8 mouse cellular contexts compared by ENCODE assay signal in genomic region chr7:25626509-25627430, GRCm38 (mm10). TPM values are rescaled to one million over a fixed set of nuclear protein-coding genes. Genes with fewer than 3 reads are reported as not detected.
DNase-seq lines count a peak whose midpoint lies in the region; ATAC-seq and TF ChIP-seq lines count a peak whose summit lies in the region.

Gene B3gnt8 (plus strand): TSS chr7:25626654.

- TF ChIP-seq EP300 in heart, adult 2 months (IDR thresholded peaks at IDR 0.05; ENCODE audit: insufficient read depth, low read depth, low read length), result 0 out of 2 replicates have a peak, but pooled peaks have one; percentile 7
- TF ChIP-seq EP300 in stomach, postnatal 0 days (optimal IDR thresholded peaks at IDR 0.05), result peak; percentile 4

- peak; percentile 33; the same call in 1 of the 2 replicates for TF ChIP-seq POLR2A in heart, adult 2 months (IDR thresholded peaks at IDR 0.05; ENCODE audit: insufficient read depth, low read depth, low read length)

- peak within 1 kb of the TSS; percentile 85 for H3K9ac ChIP-seq in heart, adult 2 months (ENCODE audit: low read depth, low read length)
- H3K9ac ChIP-seq in kidney, embryonic 14.5 days (ENCODE audit: low read depth, low read length), result peak within 1 kb of the TSS; percentile 64
- H3K9ac ChIP-seq in stomach, postnatal 0 days (ENCODE audit: low read length), result peak within 1 kb of the TSS; percentile 59

- intact Hi-C loops in heart, adult 2 months (cut with DNase I), result loop anchor here (2.0 kb wide), 1 partner anchor 32 kb away; the partner anchor contains the start of genes Bckdha and Exosc5

- peak within 1 kb of the TSS; percentile 81 for H3K27ac ChIP-seq in heart, adult 2 months
- peak within 1 kb of the TSS; percentile 59; the same call in 1 of the 2 replicates for H3K27ac ChIP-seq in kidney, embryonic 14.5 days (ENCODE audit: low read depth, low read length)
- peak within 1 kb of the TSS; percentile 78 for H3K27ac ChIP-seq in stomach, postnatal 0 days (replicated peaks)

- WGBS in heart, adult 2 months, result 5% methylated on average over 29 of the region's 29 CpGs
- 12% methylated on average over 29 of the region's 29 CpGs for WGBS in kidney, embryonic 14.5 days
- WGBS in stomach, postnatal 0 days, result 10% methylated on average over 29 of the region's 29 CpGs

- H3K4me1 ChIP-seq in heart, adult 2 months (ENCODE audit: control insufficient read depth, insufficient read depth, low read length), result peaks cover 6% of the 10 kb centered on the region
- peaks cover 20% of the 10 kb centered on the region; the same call in 1 of the 2 replicates for H3K4me1 ChIP-seq in kidney, embryonic 14.5 days (ENCODE audit: control insufficient read depth, insufficient read depth, low read length)
- H3K4me1 ChIP-seq in stomach, postnatal 0 days (replicated peaks; ENCODE audit: control insufficient read depth, insufficient read depth), result no peaks in the 10 kb centered on the region

- no peak for TF ChIP-seq CTCF in heart, adult 2 months (IDR thresholded peaks at IDR 0.05)
- TF ChIP-seq CTCF in stomach, postnatal 0 days (IDR thresholded peaks at IDR 0.05; ENCODE audit: low read depth), result no peak

- peak; percentile 48 for DNase-seq in adrenal gland, adult 2 months
- DNase-seq in adrenal gland, postnatal 4 days (ENCODE audit: low spot score in 2 of 2), result no peak
- peak; percentile 72 for DNase-seq in cerebellum, adult 9-10 months
- peak; percentile 77 to 84 for DNase-seq in heart, adult 2 months
- DNase-seq in lung, postnatal 14 days, result peak; percentile 50
- DNase-seq in stomach, postnatal 0 days (ENCODE audit: low spot score), result peak; percentile 79
- no peak for DNase-seq in spleen, postnatal 4 days (ENCODE audit: low spot score in 2 of 2)

- H3K27me3 ChIP-seq in heart, adult 2 months (ENCODE audit: control insufficient read depth, insufficient read depth, low read length), result no peaks in the 10 kb centered on the region
- no peaks in the 10 kb centered on the region for H3K27me3 ChIP-seq in kidney, embryonic 14.5 days (ENCODE audit: control insufficient read depth, insufficient read depth, low read length)
- H3K27me3 ChIP-seq in stomach, postnatal 0 days (ENCODE audit: control insufficient read depth, insufficient read depth, low read length), result no peaks in the 10 kb centered on the region

- no peaks in the 10 kb centered on the region for H3K9me3 ChIP-seq in kidney, embryonic 14.5 days (ENCODE audit: control insufficient read depth, low read length)
- H3K9me3 ChIP-seq in stomach, postnatal 0 days (ENCODE audit: control insufficient read depth, low read length), result no peaks in the 10 kb centered on the region

- H3K36me3 ChIP-seq in heart, adult 2 months (ENCODE audit: control insufficient read depth, insufficient read depth, low read length), result no peaks in the 10 kb centered on the region
- peaks cover 56% of the 10 kb centered on the region for H3K36me3 ChIP-seq in kidney, embryonic 14.5 days (ENCODE audit: control insufficient read depth, insufficient read depth, low read length)
- peaks cover 16% of the 10 kb centered on the region for H3K36me3 ChIP-seq in stomach, postnatal 0 days (ENCODE audit: control insufficient read depth, insufficient read depth, low read length)

- peak; percentile 45 for ATAC-seq in kidney, embryonic 14.5 days (ENCODE audit: low FRiP score, low TSS enrichment)
- peak; percentile 77 for ATAC-seq in stomach, postnatal 0 days (ENCODE audit: low FRiP score, low TSS enrichment)

- peak within 1 kb of the TSS; percentile 53 for H3K4me3 ChIP-seq in heart, adult 2 months
- peak within 1 kb of the TSS; percentile 43 for H3K4me3 ChIP-seq in kidney, embryonic 14.5 days (ENCODE audit: low read length)
- peak within 1 kb of the TSS; percentile 48 for H3K4me3 ChIP-seq in stomach, postnatal 0 days (ENCODE audit: low read depth, low read length)

- peak within 1 kb of the TSS; percentile 70 for H3K4me2 ChIP-seq in kidney, embryonic 14.5 days (replicated peaks; ENCODE audit: low read depth, low read length)
- peak within 1 kb of the TSS; percentile 62 for H3K4me2 ChIP-seq in stomach, postnatal 0 days (replicated peaks; ENCODE audit: low read depth)

- H3K79me2 ChIP-seq in heart, adult 2 months (replicated peaks; ENCODE audit: control insufficient read depth, insufficient read depth, low read length), result no peaks in the 10 kb centered on the region

RNA-seq across cellular contexts. Expression of gene B3gnt8, which starts in this region (rescaled TPM):
- total RNA-seq in adrenal gland, adult 2 months (2021), result 1 to 10 TPM; 1.8 to 4.5 TPM
- polyA plus RNA-seq in adrenal gland, adult 2 months (2012; rRNA removed), result 11.8 and 13.0 TPM in 2 replicates
- total RNA-seq in adrenal gland, postnatal 4 days (2021), result 1 to 10 TPM; 4.4 to 7.6 TPM
- 1 to 10 TPM; 2.3 to 3.8 TPM for total RNA-seq in heart, adult 2 months (2021)
- 4.7 and 6.4 TPM in 2 replicates for polyA plus RNA-seq in heart, adult 2 months (2012; rRNA removed)
- polyA plus RNA-seq in kidney, embryonic 14.5 days (2014; fragmentation: Nextera tagmentation; extraction: Ambion mirVana), result 4.5 and 5.2 TPM in 2 replicates
- 5.8 and 6.5 TPM in 2 replicates for polyA plus RNA-seq in stomach, postnatal 0 days (2015; fragmentation: Nextera tagmentation; extraction: Ambion mirVana)

Comparison
In these comparisons a context has a peak if more than half of its experiments do, and no peak if none do; other contexts are left out.
1. DNase-seq: peak in adrenal gland, adult 2 months (single experiment), cerebellum, adult 9-10 months (single experiment), heart, adult 2 months (2 of 2), lung, postnatal 14 days (single experiment) and stomach, postnatal 0 days (single experiment); none in adrenal gland, postnatal 4 days (0 of 2) and spleen, postnatal 4 days (0 of 2).
2. Peak in every context shown above with its lines, with median percentiles within 50 percentile points of each other: H3K27ac ChIP-seq, H3K4me3 ChIP-seq and H3K9ac ChIP-seq.